Mouse (Mus musculus) thymus, postnatal 0 days (tissue): ENCODE data around the gene Slc6a20a. TPM values are rescaled to one million over a fixed set of nuclear protein-coding genes. Genes with fewer than 3 reads are reported as not detected.

Source experiments
- DNase-seq: peaks from one replicate; pipeline ENCODE4 v3.0.0-alpha.2; 2015; ENCODE audit warnings: low spot score
- polyA plus RNA-seq: library from polyadenylated mRNA; unstranded; fragments of >200 nt; fragmentation: Nextera tagmentation; extraction: Ambion mirVana; gene quantifications from 2 replicates; pipeline ENCODE4 v1.2.1, GENCODE M21; 2015

Gene Slc6a20a
- polyA plus RNA-seq, 1 experiment from 2014 or later: 0.86 TPM

DNA sequence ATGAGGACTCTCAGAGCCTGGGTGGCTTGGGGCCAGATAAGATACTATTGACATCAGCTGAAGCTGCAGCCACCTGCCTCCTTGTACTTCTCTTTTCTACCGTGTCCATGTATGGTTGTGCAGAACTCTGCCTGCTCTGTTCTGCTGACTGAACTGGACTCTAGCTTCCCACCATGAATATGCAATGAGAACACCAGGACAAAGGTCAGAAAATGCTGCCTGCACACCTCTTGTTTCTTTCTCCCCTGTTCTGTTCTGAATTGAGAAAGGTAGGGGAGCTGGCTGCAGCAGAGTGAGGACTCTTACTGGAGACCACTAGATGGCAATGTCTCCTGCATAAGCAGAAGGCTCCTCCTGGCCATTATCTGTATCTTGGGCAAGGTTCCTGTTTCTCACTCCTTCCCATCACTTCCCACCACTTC, 40.0 kb downstream of the Slc6a20a start:
- peak; percentile 51 for DNase-seq

DNA sequence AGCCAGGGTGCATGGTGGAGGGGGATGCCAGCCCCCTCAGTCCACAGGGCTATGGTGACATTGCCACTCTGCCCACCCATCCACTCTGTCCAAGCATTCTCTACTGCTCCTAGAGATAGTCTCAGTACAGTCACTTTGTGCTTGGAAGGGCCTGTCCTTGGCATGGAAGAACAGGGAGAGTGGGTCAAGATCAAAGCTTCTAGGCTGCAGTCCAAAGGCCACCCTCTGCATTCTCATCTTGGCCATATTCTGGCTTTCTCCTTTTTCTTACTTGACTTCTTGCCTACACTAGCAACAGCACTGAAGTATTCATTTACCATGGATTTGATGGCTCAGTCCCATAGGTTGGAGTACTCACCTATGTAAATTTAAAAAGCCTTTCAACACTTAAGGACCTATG, 40.5 kb downstream of the Slc6a20a start:
- no peak for DNase-seq

DNA sequence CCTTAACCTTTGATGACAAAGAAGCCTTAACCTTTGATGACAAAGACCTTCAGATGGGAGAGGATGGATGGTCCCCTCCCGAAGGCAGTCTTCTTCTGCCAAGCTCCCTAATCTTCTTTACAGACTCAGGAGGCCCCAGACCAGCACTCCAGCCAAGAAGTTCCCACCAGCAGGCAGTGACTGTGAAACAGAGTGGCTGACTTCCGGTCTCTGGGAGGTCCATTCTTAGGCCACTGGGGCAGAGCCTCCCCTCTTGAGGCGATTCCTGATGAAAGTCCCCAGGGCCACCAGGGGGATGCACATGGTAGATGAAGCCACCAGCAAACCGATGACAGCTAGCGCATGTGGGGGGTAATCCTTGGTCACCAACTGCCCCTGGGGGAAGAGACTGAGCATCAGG, 41.9 kb downstream of the Slc6a20a start:
- no peak for DNase-seq

DNA sequence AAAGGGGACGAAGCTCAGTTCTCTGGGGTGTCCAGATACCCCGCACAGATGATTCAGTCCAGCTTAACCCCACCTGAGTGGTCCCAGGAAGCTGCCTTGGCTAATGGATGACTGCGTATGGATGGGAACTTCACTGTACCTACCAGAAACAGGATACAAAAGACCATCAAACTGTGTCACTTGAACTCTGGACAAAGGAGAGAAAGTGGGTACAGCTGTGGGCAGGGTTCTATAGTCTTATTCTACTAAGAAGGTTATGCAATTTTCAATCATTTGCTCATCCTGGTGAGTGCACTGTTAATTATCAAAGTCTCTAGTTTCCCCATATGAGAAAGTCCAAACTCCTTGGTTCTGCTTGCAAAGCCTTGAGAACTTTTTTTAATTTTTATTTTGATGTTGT, 45.7 kb downstream of the Slc6a20a start:
- no peak for DNase-seq

DNA sequence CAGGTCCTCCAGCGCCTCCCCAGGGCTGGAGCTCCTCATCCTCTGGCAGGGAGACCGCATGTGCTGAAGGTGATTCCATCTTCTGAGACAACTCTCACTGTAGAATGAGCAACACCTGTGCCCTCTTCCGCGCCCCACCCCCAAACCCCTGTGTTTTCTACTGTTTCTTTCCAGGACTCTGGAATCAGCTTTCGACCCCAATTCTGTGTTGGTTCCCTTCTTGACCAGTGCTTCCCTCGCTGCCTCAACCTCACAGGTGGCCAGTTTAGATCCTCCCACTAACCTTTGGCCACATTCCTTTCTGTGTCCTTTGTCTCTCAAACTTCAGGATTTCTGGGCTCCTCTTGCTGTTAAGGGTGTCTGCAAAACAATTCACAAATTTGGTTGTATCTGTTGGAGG, 46.4 kb downstream of the Slc6a20a start, which contains the start of gene Slc6a20b:
Gene Slc6a20b (minus strand): TSS at position 285 of the 400 bp plus-strand sequence.
- DNase-seq: no peak

DNA sequence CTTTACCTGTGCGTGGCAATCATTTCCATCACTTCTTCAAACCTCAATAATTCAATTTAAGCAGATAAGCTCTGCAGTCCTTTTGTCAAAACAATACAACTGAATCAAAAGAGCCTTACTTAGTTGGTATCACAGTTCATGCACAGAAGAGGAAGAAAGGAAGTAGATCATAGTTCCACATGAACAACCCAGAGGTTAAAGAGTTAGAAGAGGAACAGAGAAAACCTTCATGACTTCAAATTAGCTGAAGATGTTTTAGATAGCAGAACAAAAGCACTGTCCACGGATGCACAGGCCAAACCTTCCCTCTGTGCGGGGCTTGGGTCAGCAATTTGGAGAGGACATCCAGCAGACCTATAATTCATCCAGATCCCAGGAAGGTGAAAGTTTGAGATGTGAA, 47.0 kb downstream of the Slc6a20a start:
- DNase-seq: no peak

DNA sequence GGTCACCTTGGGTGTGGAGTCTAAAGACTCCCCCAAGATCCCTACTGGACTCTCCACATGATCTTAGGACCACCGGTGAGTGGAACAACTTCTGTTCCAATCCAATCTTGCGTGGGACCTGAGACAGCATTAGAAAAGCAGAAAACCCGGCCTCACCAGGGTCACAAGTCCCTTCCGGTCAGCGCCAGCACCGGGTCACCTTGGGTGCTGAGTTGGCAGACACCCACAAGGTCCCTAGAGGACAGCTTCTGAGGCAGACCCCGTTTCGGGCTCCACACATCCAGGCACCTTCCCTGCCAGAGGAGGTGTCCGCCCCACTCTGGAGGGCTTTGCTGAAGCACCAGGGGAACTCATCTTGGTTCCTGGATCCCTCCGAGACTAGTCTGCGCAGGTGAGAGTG, 52.9 kb downstream of the Slc6a20a start:
- DNase-seq: no peak

DNA sequence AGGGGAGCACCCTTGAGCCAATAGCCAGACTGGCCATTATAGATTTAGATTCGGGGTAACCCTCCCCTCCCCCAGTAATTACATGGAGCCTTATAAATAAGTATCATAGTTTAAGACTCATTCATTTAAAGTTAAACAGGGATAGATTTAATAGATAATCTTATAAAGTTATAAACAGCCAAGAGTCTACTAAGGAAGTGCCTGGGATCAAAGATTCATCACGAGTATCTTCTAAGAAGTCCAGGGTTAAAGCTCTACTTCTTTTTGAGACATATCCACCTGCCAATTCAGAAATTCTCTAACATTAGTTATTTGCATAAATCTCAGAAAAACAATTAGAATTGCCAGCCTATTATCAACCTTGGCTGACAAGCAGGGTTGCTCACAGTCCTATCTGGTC, 53.9 kb downstream of the Slc6a20a start:
- no peak for DNase-seq

DNA sequence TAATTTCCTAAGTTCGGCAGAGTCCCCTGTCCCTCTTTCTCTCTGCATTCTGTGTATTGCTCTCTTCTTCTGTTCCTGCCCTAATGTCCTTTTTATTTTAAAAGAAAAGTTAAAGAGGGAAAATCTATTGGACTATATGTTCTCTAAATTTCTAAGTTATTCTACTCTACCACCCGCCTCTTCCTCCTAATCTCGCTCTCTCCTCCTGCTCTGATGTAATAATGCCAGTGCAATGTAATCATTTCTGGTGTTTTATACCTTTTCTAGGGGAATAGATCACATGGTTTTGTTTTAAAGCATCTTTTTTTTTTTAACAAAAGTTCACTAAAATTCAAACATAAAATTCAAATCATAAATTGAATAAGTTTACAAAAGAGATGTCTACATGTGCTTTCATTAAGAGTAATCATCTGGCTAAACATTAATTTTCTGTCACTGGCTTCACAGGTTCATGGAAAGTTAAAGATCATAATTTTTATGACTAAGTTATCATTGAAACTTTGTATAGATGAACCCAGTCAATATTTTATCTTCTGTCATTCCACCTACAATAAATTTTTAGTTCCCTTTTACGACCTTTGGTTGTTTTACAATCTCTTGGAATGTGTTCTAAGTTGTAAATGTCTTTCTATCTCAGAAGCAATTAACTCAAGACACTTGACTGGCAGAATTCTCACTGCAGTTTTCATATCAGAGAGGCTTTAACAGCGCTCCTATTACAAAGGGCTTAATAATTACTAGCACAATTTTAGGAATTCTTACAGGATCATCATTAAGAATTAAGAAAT, 58.2 kb downstream of the Slc6a20a start:
- no peak for DNase-seq

DNA sequence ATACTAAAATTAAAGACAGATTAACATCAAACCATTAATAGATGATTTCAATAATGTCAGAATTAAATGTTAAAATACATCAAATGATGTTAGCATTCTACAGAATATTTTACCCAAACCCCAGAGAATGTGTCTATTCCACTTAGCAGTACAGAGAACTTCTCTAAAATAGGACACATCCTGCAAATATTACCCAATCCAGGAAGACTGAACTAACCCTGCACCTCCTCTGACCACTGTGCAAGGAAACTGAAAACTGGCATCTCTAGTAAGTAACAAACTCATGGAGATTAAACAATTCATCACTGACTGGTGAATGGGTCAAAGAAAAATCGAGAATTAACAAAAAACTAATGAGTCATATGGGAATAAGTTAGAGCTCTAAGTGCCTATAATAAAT, 77.2 kb downstream of the Slc6a20a start:
- DNase-seq: no peak

DNA sequence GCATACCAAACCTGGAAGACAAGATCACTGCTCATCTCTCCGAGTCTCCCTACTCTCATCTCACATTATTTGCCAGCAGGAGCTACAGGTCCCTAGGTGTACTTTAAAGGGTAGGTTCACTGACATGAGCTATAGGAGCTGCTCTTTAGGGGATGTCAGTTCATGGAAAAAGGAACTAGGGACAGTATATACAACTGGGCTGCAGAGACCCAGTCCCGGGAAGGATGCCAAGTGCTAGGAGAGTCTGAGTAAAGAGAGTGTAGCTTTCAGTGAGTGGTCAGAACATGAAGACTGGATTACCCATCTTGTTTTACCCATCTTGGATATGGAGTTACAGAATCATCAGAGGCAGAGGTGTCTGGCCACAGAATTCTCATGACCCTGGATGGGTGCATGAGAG, 81.3 kb downstream of the Slc6a20a start:
- DNase-seq: no peak

DNA sequence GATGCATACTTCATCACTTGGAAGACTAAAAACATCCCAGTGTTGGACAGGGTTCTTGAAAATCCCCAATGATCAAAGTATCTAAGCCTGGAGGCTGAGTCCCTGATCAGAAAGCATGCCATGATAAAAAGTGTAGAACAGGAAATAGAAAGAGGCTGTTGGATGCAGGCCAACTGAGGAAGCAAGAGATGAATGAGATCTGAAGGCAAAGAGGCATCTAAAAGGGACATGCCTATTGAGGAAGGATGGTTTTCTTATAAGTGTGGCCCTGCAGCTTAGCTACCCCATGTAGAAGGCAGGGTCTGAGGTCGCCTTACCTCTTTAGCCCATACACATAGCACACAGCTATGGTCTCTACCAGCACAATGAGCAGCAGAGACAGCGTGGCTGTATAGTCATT, 81.8 kb downstream of the Slc6a20a start:
- DNase-seq: no peak

DNA sequence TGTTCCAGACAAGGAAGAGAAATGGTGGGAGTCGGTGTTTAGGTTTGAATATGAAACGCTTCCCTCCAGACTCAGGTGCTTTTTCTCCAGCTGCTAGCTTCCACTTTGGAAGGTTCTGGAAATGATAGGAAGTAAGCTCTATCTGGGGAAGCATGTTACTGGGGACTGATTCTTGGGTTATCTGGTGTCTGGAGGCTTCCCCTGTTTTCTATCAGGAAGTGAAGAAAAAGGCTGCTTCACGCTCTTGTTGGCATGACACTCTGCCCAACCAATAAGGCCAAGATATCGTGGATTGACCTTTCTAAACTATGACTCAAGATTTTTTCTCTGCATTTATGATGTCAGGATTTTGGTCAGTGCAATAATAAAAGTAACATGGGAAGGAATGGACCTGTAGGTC, 83.5 kb downstream of the Slc6a20a start:
- DNase-seq: no peak

DNA sequence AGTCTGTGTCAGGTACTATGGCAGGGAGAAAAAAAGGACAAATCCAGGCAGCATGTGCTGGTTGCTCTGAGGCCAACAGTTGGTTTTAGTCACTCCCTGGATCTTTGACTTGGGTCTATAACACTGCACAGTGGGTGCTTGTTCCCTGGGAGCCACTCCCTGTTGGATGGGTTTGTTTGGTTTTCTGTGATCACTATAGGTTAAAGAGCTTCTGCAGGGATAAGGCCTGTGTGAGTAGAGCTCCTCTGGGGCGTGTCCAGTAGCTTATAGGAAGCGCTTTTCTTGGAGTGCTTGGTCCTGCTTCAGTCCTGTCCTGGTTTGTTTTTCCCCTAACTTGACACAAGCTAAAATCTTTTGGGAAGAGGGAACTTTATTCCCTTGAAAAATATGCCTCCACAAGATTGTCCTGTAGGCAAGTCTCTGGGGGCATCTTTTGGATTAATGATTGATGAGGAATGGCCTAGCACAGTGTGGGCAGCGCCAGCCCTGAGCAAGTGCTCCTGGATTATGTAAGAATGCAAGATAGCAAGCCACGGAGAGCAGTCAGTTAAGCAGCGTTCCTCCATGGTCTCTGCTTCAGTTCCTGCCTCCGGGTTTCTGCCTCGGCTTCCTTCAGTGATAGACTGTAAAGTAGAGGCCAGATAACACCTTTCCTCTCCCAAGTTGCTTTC, 89.3 kb downstream of the Slc6a20a start:
- DNase-seq: no peak

Other genes starting within 250 kb of the Slc6a20a start
- gene Limd1, start 200.2 kb downstream of the Slc6a20a start, polyA plus RNA-seq: 33.6 and 33.7 TPM in 2 replicates
- 46.7 and 47.3 TPM in 2 replicates for gene Sacm1l, start 149.1 kb downstream of the Slc6a20a start, polyA plus RNA-seq
- 0.12 and 0.13 TPM in 2 replicates for gene Slc6a20b, start 46.3 kb downstream of the Slc6a20a start, polyA plus RNA-seq
- gene Ccr9, start 446 bp downstream of the Slc6a20a start, polyA plus RNA-seq: 438 and 524 TPM in 2 replicates
- 143 and 152 TPM in 2 replicates for gene Lztfl1, start 38.8 kb upstream of the Slc6a20a start, polyA plus RNA-seq
- 17.4 and 17.8 TPM in 2 replicates for gene Cxcr6, start 127.6 kb upstream of the Slc6a20a start, polyA plus RNA-seq
- 5.6 and 10.3 TPM in 2 replicates for gene Fyco1, start 173.0 kb upstream of the Slc6a20a start, polyA plus RNA-seq
- 0.75 and 1.0 TPM in 2 replicates for gene Xcr1, start 183.1 kb upstream of the Slc6a20a start, polyA plus RNA-seq